Mouse (Mus musculus) thymus, postnatal 10 days (tissue): ENCODE measurements around the gene A930017K11Rik.

Source experiments
- DNase-seq, 2 experiments: peaks; one replicate each; pipeline ENCODE4 v3.0.0; 2021; ENCODE audit warnings: low spot score in 2 of 2

Gene A930017K11Rik

GRCm38 (mm10) chr17:25951803-25952623, at the start of gene A930017K11Rik:
A930017K11Rik (minus strand) TSS chr17:25952565.
- no peak for DNase-seq

GRCm38 (mm10) chr17:25998425-25998824, 46.1 kb upstream of the A930017K11Rik start:
- DNase-seq: no peak

- no peak for DNase-seq
These were observed 41.1 kb upstream of the A930017K11Rik start for GRCm38 (mm10) chr17:25993489-25993888.

- DNase-seq: no peak
These were observed 39.9 kb upstream of the A930017K11Rik start for GRCm38 (mm10) chr17:25992274-25992673.

GRCm38 (mm10) chr17:25990331-25990730, 38.0 kb upstream of the A930017K11Rik start:
- DNase-seq: no peak

- DNase-seq: peak; percentile 83 to 89
These were observed 33.2 kb upstream of the A930017K11Rik start, which contains the start of gene Capn15 for GRCm38 (mm10) chr17:25985306-25986294. Capn15 (minus strand) TSS chr17:25985796.

GRCm38 (mm10) chr17:25984556-25985305, 32.4 kb upstream of the A930017K11Rik start:
- peak in 1 of 2 experiments; percentile 21 for DNase-seq

- no peak for DNase-seq
These were observed 31.7 kb upstream of the A930017K11Rik start for GRCm38 (mm10) chr17:25984066-25984465.

GRCm38 (mm10) chr17:25982913-25983312, 30.5 kb upstream of the A930017K11Rik start:
- no peak for DNase-seq

- DNase-seq: no peak
These were observed 28.5 kb upstream of the A930017K11Rik start for GRCm38 (mm10) chr17:25980854-25981253.

- DNase-seq: no peak
These were observed 27.7 kb upstream of the A930017K11Rik start for GRCm38 (mm10) chr17:25979829-25980738.

GRCm38 (mm10) chr17:25970954-25971707, 18.8 kb upstream of the A930017K11Rik start:
- DNase-seq: no peak

GRCm38 (mm10) chr17:25970448-25970847, 18.1 kb upstream of the A930017K11Rik start:
- DNase-seq: no peak

- DNase-seq: no peak
These were observed 15.8 kb upstream of the A930017K11Rik start for GRCm38 (mm10) chr17:25968176-25968575.

- DNase-seq: no peak
These were observed 15.3 kb upstream of the A930017K11Rik start for GRCm38 (mm10) chr17:25967652-25968051.

- no peak for DNase-seq
These were observed 11.9 kb upstream of the A930017K11Rik start for GRCm38 (mm10) chr17:25964271-25964670.

GRCm38 (mm10) chr17:25962413-25962905, 10.1 kb upstream of the A930017K11Rik start:
- DNase-seq: no peak

- DNase-seq: no peak
These were observed 9.2 kb upstream of the A930017K11Rik start for GRCm38 (mm10) chr17:25961566-25961965.
